Mouse (Mus musculus): ENCODE measurements around the gene Jak1. TPM values are rescaled to one million over a fixed set of nuclear protein-coding genes. Genes with fewer than 3 reads are reported as not detected.

The Jak1 gene
- polyA plus RNA-seq (2021; fragmentation: Nextera tagmentation): 50.2 and 51.3 TPM in 2 replicates
- long read RNA-seq, experiment 1, full-length matches to known transcripts: 37 of 162 reads
- long read RNA-seq, experiment 1, partial matches to known transcripts: 119 of 162 reads
- long read RNA-seq, experiment 1, other reads (novel, unspliced or antisense): 6 of 162 reads
- long read RNA-seq, experiment 2, full-length matches to known transcripts: 310 of 481 reads
- long read RNA-seq, experiment 2, partial matches to known transcripts: 125 of 481 reads
- long read RNA-seq, experiment 2, other reads (novel, unspliced or antisense): 46 of 481 reads

DNA sequence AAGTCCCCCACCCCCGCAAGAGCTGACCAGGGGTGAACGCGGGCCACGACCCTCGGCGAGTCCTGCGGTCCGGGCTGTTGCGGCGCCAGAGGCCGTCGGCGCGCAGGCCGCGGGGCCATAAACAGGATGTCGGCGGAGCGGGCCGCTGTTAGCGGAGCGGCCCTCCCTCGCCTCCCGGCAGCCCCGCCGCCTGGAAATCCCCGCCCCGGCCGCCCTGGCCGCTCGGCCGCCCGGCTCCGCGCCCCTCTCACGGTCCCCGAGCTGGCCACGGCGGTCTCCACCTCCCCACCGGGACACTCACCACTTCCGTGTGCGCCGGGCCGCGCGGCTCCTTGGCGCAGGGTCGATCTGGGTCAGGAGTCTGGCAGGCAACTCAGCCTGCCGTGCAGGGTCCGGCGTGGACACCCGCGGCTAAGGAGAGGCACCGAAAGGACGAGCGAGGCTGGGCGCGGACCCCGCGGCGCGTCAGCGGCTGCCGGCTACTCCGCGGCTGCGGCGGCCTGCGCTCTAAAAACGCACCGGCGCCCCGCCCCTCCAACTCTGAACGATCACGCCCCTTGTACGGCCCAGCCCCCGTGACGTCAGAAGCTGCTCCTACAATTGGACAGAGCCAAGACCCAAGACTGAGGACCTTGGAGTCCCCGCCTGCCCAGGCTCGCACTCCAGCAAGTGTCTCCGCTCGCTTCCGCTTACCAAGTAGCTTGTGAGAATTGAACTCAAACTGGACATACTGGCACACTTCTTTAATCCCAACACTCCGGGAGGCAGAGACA is at the start of gene Jak1:
Gene Jak1, minus strand, starts transcription at position 542 of the 773 bp plus-strand sequence.

Other genes starting within 250 kb of the Jak1 start
- not detected in 2 replicates for gene Gm10577, start 244.6 kb downstream of the Jak1 start, polyA plus RNA-seq (2021; fragmentation: Nextera tagmentation)
- gene Raver2, start 196.3 kb downstream of the Jak1 start, polyA plus RNA-seq (2021; fragmentation: Nextera tagmentation): 4.0 and 4.1 TPM in 2 replicates
- gene Ak4, start 154.0 kb upstream of the Jak1 start, polyA plus RNA-seq (2021; fragmentation: Nextera tagmentation): 26.0 and 33.3 TPM in 2 replicates
- 122 and 124 TPM in 2 replicates for gene Dnajc6, start 231.4 kb upstream of the Jak1 start, polyA plus RNA-seq (2021; fragmentation: Nextera tagmentation)